Mouse (Mus musculus) mesoderm, embryonic 11.5 days (tissue): ENCODE measurements around the gene Elovl2.
A peak's percentile ranks its signal among the peaks of the same experiment; 100 is the strongest.

Source experiments
- DNase-seq: peaks from one replicate; pipeline ENCODE4 v3.0.0-alpha.2; 2012; ENCODE audit warnings: low read depth, low spot score

Gene Elovl2

GRCm38 (mm10) chr13:41145433-41145970 is 74.7 kb downstream of the Elovl2 start:
- DNase-seq: no peak

DNA sequence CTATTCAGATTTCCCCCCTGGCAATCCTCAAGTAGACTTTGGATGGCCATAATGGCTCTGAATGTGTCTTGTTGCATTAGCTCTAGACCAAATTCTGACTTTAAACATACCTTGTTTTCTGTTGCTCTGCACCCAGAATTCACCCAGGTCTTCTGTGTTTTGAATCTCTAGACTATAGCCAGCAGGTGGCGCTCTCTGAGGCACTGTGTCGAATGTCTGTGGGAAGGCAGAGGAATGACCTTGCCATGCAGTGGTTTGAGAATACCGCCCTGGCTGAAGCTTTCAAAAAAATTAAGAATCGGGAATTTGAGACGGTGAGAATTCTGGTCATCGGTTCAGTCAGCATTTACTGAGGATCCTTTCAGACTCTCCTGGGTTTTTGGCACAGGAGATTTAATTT is 85.3 kb downstream of the Elovl2 start:
- DNase-seq: peak; percentile 80
